Mouse (Mus musculus): ENCODE results near the gene Fetub. TPM values are rescaled to one million over a fixed set of nuclear protein-coding genes. Genes with fewer than 3 reads are reported as not detected.

The Fetub gene
- polyA plus RNA-seq, 1 experiment from 2014 or later: not detected

DNA sequence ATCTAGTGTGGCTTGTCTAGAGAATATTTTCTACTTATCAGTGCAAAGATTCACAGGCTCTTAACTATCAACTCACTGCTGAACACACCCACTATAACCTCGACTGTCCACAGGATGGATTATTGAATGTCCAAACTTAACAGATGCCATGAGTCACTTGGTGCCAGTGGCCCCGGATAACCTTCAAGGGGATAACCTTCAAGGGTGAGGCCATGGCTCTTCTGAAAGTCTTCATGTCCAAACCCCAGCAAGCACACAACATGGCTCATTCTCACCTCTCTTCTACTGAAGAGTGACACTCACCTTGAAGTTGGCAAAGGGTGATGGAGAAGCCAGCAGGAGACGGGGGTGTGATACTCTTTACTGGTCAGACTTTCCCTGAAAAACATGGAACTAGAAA is 31.4 kb upstream of the Fetub start:
- H3K4me1 ChIP-seq (replicated peaks): no peaks in the 10 kb centered on the region
- no peak overlapping the region for H3K27ac ChIP-seq
- H3K9me3 ChIP-seq: no peaks in the 10 kb centered on the region
- H3K27me3 ChIP-seq: no peaks in the 10 kb centered on the region
- no peak for ATAC-seq (ENCODE audit: insufficient number of reproducible peaks, insufficient read depth, low FRiP score, low TSS enrichment, low read depth)
- WGBS: 72% methylated on average over 3 of the region's 3 CpGs
- no peak overlapping the region for H3K4me3 ChIP-seq (replicated peaks)
- no peak overlapping the region for H3K4me2 ChIP-seq
- no peaks in the 10 kb centered on the region for H3K36me3 ChIP-seq
- no peak overlapping the region for H3K9ac ChIP-seq (replicated peaks)

DNA sequence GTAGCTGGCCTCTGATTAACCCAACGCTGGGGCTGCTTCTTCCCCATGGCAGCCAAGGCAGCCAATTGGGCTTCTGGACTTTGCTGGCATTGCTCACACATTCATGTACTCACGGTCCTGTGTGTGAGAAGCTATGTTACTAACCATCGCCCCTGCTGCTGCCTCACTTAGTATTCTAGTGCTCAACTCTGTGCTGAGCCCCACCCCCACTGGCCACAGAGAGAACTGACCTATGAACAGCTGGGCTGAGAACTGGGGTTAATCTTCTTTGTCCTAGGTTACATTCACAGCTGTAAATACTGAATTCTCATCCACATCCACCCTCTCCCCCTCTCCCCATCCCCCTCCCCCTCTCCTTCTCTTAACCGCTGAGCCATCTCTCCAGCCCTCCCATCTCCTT is 29.3 kb upstream of the Fetub start:
- no peak for ATAC-seq (ENCODE audit: insufficient number of reproducible peaks, insufficient read depth, low FRiP score, low TSS enrichment, low read depth)
- no peak overlapping the region for H3K4me2 ChIP-seq
- no peaks in the 10 kb centered on the region for H3K36me3 ChIP-seq
- 74% methylated on average over 4 of the region's 4 CpGs for WGBS
- no peak overlapping the region for H3K27ac ChIP-seq
- no peak overlapping the region for H3K4me3 ChIP-seq (replicated peaks)
- H3K4me1 ChIP-seq (replicated peaks): no peaks in the 10 kb centered on the region
- no peaks in the 10 kb centered on the region for H3K9me3 ChIP-seq
- H3K9ac ChIP-seq (replicated peaks): no peak overlapping the region
- no peaks in the 10 kb centered on the region for H3K27me3 ChIP-seq

DNA sequence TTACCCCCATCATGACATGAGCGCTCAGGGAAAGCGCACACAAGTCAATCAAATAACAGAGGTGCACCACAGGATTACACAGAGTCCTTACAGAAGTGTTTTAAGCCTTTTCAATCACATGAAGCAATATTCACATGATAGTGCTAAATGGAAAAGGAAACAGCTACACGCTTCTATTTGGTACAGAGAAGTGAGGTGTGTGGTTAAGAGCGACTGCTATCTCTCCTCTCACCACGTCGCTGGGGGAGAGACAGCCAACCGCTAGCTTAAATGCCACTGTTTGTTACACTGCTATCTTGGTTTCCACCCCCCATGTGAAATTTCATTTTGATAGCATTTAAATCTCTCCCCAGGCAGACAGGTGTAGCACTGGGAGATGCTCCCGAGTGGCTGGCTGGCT is 28.4 kb upstream of the Fetub start:
- no peak overlapping the region for H3K4me3 ChIP-seq (replicated peaks)
- no peaks in the 10 kb centered on the region for H3K4me1 ChIP-seq (replicated peaks)
- no peaks in the 10 kb centered on the region for H3K36me3 ChIP-seq
- no peaks in the 10 kb centered on the region for H3K9me3 ChIP-seq
- no peak overlapping the region for H3K9ac ChIP-seq (replicated peaks)
- no peak for ATAC-seq (ENCODE audit: insufficient number of reproducible peaks, insufficient read depth, low FRiP score, low TSS enrichment, low read depth)
- no peak overlapping the region for H3K4me2 ChIP-seq
- H3K27me3 ChIP-seq: no peaks in the 10 kb centered on the region
- WGBS: 86% methylated on average over 8 of the region's 8 CpGs
- H3K27ac ChIP-seq: no peak overlapping the region

DNA sequence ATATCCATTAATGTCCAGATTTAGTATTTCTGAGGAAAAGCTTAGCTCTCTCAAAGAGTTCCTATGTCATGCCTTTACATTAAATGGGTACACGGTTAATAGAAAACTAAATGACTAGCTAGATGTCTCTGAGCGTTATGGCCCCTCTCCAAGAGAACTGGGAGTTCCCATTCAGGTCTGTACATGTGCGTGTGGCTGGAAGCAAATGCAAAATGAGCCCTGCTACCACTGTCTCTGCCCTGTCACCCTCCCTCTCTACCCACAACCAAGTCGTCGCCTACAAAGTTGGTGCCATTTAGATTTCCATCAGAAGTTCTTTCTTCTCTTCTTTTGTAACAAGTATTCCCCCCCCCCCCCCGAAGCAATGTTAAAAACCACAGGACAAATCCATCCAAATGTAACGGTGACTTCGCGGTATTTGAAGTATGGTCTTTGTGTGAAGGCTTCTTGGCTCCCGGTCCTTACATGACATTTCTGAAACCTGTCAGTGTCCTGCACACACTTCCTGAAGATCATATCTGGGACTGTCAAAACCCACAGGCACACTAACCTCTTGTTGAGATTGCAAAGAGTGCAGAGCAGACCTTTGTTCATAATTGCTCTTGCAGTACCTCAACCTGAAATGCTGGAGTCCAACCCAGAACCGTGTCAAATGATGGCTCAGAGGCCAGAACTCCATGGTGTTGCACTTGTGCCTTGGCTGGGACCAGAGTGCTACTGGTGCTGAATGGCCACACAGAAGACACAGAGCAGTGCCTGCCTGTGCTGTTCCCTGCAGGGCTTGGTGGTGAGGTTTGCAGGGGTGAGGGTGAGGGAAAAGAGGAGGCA is 27.2 kb upstream of the Fetub start, which contains the start of gene Ahsg:
Gene Ahsg, plus strand, starts transcription at position 595 of the 828 bp plus-strand sequence.
- Histone ChIP-seq H3K36me3 (no peaks in the 10 kb centered on the region), H3K27ac (no peak within 1 kb of the TSS), H3K27me3 (no peaks in the 10 kb centered on the region), H3K9me3 (no peaks in the 10 kb centered on the region), H3K4me2 (no peak within 1 kb of the TSS), H3K9ac (replicated peaks) (no peak within 1 kb of the TSS), H3K4me1 (replicated peaks) (no peaks in the 10 kb centered on the region), H3K4me3 (replicated peaks) (no peak within 1 kb of the TSS)
- 85% methylated on average over 11 of the region's 11 CpGs for WGBS
- ATAC-seq (ENCODE audit: insufficient number of reproducible peaks, insufficient read depth, low FRiP score, low TSS enrichment, low read depth): no peak

DNA sequence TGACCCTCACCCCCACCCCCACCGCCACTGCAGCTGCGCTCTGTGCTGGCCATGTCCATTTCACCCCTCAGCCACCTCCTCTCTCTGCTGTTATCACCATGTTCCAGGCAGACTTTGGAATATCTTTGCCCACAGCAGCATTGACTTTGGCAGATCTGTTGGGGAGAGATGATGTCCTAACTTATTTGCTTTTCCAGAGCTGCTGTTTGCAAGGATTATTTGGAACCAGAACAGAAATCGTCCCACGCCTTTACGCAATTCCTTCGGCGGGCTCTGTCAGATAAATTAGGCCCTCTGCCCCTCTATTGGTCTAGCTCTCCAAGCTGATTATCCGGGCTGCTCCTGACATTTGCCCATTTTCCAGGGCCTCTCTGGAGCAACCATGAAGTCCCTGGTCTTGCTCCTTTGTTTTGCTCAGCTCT is 26.4 kb upstream of the Fetub start:
- 90% methylated on average over 8 of the region's 8 CpGs for WGBS
- H3K9ac ChIP-seq (replicated peaks): no peak overlapping the region
- no peaks in the 10 kb centered on the region for H3K4me1 ChIP-seq (replicated peaks)
- H3K4me3 ChIP-seq (replicated peaks): no peak overlapping the region
- H3K27ac ChIP-seq: no peak overlapping the region
- no peaks in the 10 kb centered on the region for H3K9me3 ChIP-seq
- H3K36me3 ChIP-seq: no peaks in the 10 kb centered on the region
- no peaks in the 10 kb centered on the region for H3K27me3 ChIP-seq
- no peak for ATAC-seq (ENCODE audit: insufficient number of reproducible peaks, insufficient read depth, low FRiP score, low TSS enrichment, low read depth)
- H3K4me2 ChIP-seq: no peak overlapping the region

DNA sequence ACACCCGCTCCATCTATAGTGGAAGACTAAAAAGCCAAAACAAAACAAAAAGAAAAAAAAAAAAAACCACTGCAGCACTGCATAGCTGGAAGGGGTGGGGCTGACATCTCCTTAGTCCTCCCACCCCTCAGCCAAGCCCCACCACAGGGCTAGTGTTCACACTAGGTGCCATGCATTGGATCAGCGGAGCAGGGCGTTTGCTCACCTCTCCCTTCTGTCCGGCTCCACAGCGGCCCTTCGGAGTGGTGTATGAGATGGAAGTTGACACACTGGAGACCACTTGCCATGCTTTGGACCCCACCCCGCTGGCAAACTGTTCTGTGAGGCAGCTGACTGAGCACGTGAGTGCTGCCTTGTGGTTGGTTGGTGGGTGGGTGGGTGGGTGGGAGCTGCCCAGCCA is 24.0 kb upstream of the Fetub start:
- ATAC-seq (ENCODE audit: insufficient number of reproducible peaks, insufficient read depth, low FRiP score, low TSS enrichment, low read depth): no peak
- Histone ChIP-seq H3K4me2 (no peak overlapping the region), H3K9me3 (no peaks in the 10 kb centered on the region), H3K4me3 (replicated peaks) (no peak overlapping the region), H3K36me3 (no peaks in the 10 kb centered on the region), H3K4me1 (replicated peaks) (0 out of 2 replicates have a peak, but pooled peaks cover under 1% of the 10 kb centered on the region), H3K27ac (no peak overlapping the region), H3K9ac (replicated peaks) (no peak overlapping the region), H3K27me3 (peaks cover 5% of the 10 kb centered on the region; the same call in 1 of the 2 replicates)
- 74% methylated on average over 7 of the region's 8 CpGs for whole genome bisulfite sequencing

DNA sequence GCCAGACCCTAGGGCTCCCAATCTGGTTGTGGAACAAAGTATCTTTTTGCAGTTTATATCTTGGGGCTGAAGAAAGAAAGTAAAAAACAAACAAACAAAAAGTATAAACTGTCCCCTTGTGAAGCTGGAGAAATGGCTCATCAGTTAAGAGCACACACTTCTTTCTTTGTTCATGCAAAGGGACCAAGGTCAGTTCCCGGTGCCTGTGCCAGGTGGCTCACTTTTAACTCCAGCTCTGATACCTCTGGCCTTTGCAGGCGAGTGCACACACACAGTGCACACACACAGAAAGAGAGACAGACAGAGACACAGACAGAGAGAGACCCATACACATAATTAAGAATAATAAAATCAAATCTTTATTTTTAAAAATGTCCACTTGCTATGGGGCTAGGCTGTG is 21.5 kb upstream of the Fetub start:
- no peak overlapping the region for H3K4me2 ChIP-seq
- H3K4me3 ChIP-seq (replicated peaks): no peak overlapping the region
- peaks cover 5% of the 10 kb centered on the region; the same call in 1 of the 2 replicates for H3K27me3 ChIP-seq
- H3K36me3 ChIP-seq: no peaks in the 10 kb centered on the region
- 67% methylated on average over 2 of the region's 2 CpGs for WGBS
- ATAC-seq (ENCODE audit: insufficient number of reproducible peaks, insufficient read depth, low FRiP score, low TSS enrichment, low read depth): no peak
- no peaks in the 10 kb centered on the region for H3K9me3 ChIP-seq
- no peak overlapping the region for H3K9ac ChIP-seq (replicated peaks)
- H3K27ac ChIP-seq: no peak overlapping the region
- H3K4me1 ChIP-seq (replicated peaks): 0 out of 2 replicates have a peak, but pooled peaks cover 3% of the 10 kb centered on the region

DNA sequence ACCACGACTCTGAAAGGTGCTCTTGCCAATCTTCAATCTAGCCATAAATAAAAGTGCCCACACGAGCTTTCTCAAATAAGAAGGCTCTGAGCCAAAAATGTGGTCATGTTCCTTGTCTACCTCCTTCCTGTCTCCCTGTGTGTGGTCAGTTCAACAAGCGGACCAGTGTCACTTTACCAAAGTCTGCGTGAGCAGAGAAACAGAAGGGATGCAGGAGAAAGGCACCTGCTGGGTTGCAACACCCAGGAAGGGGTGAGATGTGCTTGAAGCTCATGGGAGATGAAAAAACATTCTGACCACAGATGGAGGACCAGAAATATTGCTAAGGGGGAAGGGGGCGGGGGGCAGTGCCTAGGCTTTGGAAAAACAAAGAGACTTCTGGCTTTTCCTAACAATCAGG is 18.8 kb upstream of the Fetub start:
- ATAC-seq (ENCODE audit: insufficient number of reproducible peaks, insufficient read depth, low FRiP score, low TSS enrichment, low read depth): no peak
- H3K36me3 ChIP-seq: no peaks in the 10 kb centered on the region
- no peak overlapping the region for H3K27ac ChIP-seq
- no peak overlapping the region for H3K9ac ChIP-seq (replicated peaks)
- no peak overlapping the region for H3K4me3 ChIP-seq (replicated peaks)
- WGBS: 58% methylated on average over 5 of the region's 5 CpGs
- H3K27me3 ChIP-seq: peaks cover 5% of the 10 kb centered on the region; the same call in 1 of the 2 replicates
- H3K4me1 ChIP-seq (replicated peaks): 0 out of 2 replicates have a peak, but pooled peaks cover 3% of the 10 kb centered on the region
- no peak overlapping the region for H3K4me2 ChIP-seq
- no peaks in the 10 kb centered on the region for H3K9me3 ChIP-seq

DNA sequence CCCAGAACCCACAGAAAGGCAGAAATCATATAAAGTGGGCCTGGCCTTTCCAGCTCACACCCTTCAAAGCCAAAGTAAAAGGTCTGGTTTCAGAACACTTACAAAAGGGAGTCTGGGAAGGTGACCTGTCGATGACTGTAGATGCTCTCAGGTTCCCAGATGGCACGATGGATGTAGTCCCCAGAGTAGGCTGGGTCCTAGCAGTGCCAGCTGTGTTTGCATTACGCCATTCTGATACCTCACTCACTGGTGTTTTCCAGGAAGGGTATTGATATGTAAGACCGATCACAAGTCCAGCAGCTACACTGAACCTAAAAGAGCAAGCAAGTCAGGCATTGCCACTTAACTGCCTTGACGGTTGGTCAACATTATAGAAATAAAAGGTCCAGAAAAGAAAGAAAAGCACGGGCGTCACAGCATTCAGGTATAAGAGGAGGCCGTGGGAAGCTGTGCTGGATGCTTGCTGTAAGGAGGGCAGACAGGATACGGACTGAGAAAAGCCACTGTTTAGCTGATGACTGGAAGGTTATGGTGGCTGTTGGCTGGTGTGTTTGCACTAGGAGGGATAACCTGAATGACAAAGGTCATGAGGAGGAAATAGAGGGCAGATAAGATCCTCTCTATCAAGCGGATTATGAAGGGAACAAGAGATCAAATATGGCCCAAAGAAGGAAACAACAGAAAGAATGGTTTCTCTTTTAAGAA is 18.1 kb upstream of the Fetub start:
- Histone ChIP-seq H3K9ac (replicated peaks) (no peak overlapping the region), H3K4me1 (replicated peaks) (0 out of 2 replicates have a peak, but pooled peaks cover 3% of the 10 kb centered on the region), H3K4me3 (replicated peaks) (no peak overlapping the region), H3K36me3 (no peaks in the 10 kb centered on the region), H3K27ac (no peak overlapping the region), H3K9me3 (no peaks in the 10 kb centered on the region), H3K27me3 (peaks cover 5% of the 10 kb centered on the region; the same call in 1 of the 2 replicates), H3K4me2 (no peak overlapping the region)
- WGBS: 83% methylated on average over 10 of the region's 10 CpGs
- no peak for ATAC-seq (ENCODE audit: insufficient number of reproducible peaks, insufficient read depth, low FRiP score, low TSS enrichment, low read depth)

DNA sequence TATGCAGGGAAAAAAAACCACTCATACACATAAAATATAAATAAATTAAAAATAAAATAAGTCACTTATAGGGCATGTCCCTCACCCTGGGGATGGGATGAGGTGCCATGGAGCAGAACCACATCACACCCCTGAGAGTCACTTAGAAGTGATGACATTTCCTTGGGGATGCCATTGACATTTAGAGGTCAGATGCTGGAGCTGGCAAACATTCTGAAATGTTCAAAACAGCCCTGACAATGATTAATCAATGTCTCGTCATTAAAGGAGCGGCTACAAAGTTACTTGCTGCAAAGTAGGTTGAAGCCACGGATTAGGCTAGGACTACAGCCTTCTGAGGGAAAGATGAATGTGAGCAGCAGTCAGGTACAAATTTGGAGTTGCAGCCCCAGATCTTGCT is 16.8 kb upstream of the Fetub start:
- H3K4me1 ChIP-seq (replicated peaks): 0 out of 2 replicates have a peak, but pooled peaks cover 3% of the 10 kb centered on the region
- no peak for ATAC-seq (ENCODE audit: insufficient number of reproducible peaks, insufficient read depth, low FRiP score, low TSS enrichment, low read depth)
- no peaks in the 10 kb centered on the region for H3K36me3 ChIP-seq

DNA sequence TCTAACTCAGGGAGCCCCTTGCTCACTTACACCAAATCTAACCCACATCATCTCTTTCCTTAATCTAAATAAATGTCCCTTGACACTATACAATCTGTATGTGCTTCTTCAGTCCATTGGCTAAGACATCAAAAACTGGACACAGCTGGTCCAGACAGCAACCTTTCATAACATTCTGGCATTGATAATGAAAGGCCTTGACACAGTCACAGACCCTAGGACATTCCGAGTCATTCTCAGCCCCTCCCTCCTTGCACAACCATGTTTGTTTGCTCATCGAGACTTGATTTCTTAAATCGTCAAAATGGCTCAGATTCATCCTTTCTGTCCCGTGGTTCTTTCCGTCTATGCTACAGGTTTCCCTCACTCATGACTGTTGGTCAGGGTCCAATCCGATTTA is 8.8 kb upstream of the Fetub start:
- Histone ChIP-seq H3K9me3 (no peaks in the 10 kb centered on the region), H3K4me2 (no peak overlapping the region), H3K36me3 (no peaks in the 10 kb centered on the region), H3K27ac (no peak overlapping the region), H3K4me3 (replicated peaks) (no peak overlapping the region), H3K9ac (replicated peaks) (no peak overlapping the region), H3K27me3 (no peaks in the 10 kb centered on the region), H3K4me1 (replicated peaks) (no peaks in the 10 kb centered on the region)
- ATAC-seq (ENCODE audit: insufficient number of reproducible peaks, insufficient read depth, low FRiP score, low TSS enrichment, low read depth): no peak
- WGBS: 88% methylated on average over 6 of the region's 6 CpGs

More for the DNA sequence above, 16.8 kb upstream of the Fetub start:
- Histone ChIP-seq H3K4me2 (no peak overlapping the region), H3K27ac (no peak overlapping the region), H3K9ac (replicated peaks) (no peak overlapping the region), H3K27me3 (peaks cover 5% of the 10 kb centered on the region; the same call in 1 of the 2 replicates), H3K4me3 (replicated peaks) (no peak overlapping the region), H3K9me3 (no peaks in the 10 kb centered on the region)
- 81% methylated on average over 3 of the region's 3 CpGs for WGBS

All from limb, embryonic 12.5 days (tissue).